Mouse (Mus musculus) olfactory bulb, adult 2 months (tissue): Measurements from ENCODE around the gene Nkpd1.
A peak's percentile ranks its signal among the peaks of the same experiment; 100 is the strongest.

Source experiments
- CTCF ChIP-seq: fragments of 200-500 bp; IDR thresholded peaks from 2 replicates; pipeline ENCODE4 v1.5.1; 2012; ENCODE audit warnings: low read depth, mild to moderate bottlenecking, low read length, moderate library complexity; ENCODE audit not compliant: insufficient read depth
- POLR2A ChIP-seq: fragments of 200-500 bp; IDR thresholded peaks from 2 replicates; pipeline ENCODE4 v1.6.1; 2012; ENCODE audit warnings: mild to moderate bottlenecking, low read depth, low read length, moderate library complexity; ENCODE audit not compliant: insufficient read depth

GRCm38 (mm10) chr7:19507612-19507981 lies 10.0 kb upstream of the Nkpd1 start:
- no peak for TF ChIP-seq CTCF
- TF ChIP-seq POLR2A: 0 out of 2 replicates have a peak, but pooled peaks have one; percentile 5
